Mouse (Mus musculus) central nervous system, embryonic 11.5 days (tissue): Measurements from ENCODE around the gene Mrpl12. TPM values are rescaled to one million over a fixed set of nuclear protein-coding genes. Genes with fewer than 3 reads are reported as not detected.

ENCODE experiments used
- polyA plus RNA-seq: library from polyadenylated mRNA; depleted of rRNA; stranded (reverse); fragments of >200 nt; gene quantifications from 2 replicates; pipeline ENCODE4 v1.2.3, GENCODE M21; 2012; rRNA removed

Gene Mrpl12
- polyA plus RNA-seq: 106 and 125 TPM in 2 replicates

GRCm38 (mm10) chr11:120484265-120484981, at the start of gene Mrpl12:
Gene Mrpl12, plus strand, starts transcription at chr11:120484613.

GRCm38 (mm10) chr11:120437152-120437856, 47.1 kb upstream of the Mrpl12 start, which contains the start of gene Nploc4:
Gene Nploc4, minus strand, starts transcription at chr11:120437708.

GRCm38 (mm10) chr11:120442344-120442743, 42.1 kb upstream of the Mrpl12 start, which contains the start of gene Tspan10:
Gene Tspan10, plus strand, starts transcription at chr11:120442644.

GRCm38 (mm10) chr11:120453306-120453705, 31.1 kb upstream of the Mrpl12 start, which contains the start of gene Pde6g:
Gene Pde6g, minus strand, starts transcription at chr11:120453500.

GRCm38 (mm10) chr11:120457772-120458751, 26.4 kb upstream of the Mrpl12 start, which contains the start of the genes Oxld1 and Ccdc137:
Gene Oxld1, minus strand, starts transcription at chr11:120458068.
Gene Ccdc137, plus strand, starts transcription at chr11:120458115.

DNA sequence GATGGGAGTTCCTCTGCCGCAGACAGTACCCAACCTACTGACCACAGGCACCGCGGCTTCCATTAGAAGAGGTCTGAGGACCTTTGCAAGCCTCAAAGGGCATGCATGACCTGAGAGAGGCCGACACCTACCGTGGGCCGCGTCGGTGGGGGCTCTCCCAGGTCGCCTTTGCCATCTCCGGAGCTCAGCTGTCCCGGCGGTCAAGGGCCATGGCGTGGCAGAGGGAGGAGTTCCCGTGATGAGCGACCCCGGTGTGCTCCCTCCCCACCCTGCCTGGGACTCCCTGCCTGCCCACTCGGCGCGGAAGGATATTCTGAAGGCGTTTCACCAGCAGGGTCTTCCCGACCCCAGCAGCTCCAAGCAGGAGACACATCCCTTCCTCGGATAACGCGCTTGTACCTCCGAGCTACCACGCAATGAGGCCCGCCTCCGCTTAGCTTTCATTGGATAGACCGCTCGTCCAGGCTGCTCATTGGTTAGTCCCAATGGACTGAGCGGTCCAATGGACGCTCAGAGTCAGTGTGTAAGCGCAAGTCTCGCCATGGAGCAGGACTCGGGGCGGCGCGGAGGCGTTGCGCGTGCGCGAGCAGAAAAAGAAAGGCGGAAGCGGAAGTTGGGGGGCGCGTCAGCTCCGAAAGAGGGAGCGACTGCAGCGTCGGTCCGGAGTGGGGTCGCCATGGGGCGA, 17.2 kb upstream of the Mrpl12 start, which contains the start of gene Arl16:
Gene Arl16 (minus strand): TSS at position 557 of the 685 bp plus-strand sequence.

DNA sequence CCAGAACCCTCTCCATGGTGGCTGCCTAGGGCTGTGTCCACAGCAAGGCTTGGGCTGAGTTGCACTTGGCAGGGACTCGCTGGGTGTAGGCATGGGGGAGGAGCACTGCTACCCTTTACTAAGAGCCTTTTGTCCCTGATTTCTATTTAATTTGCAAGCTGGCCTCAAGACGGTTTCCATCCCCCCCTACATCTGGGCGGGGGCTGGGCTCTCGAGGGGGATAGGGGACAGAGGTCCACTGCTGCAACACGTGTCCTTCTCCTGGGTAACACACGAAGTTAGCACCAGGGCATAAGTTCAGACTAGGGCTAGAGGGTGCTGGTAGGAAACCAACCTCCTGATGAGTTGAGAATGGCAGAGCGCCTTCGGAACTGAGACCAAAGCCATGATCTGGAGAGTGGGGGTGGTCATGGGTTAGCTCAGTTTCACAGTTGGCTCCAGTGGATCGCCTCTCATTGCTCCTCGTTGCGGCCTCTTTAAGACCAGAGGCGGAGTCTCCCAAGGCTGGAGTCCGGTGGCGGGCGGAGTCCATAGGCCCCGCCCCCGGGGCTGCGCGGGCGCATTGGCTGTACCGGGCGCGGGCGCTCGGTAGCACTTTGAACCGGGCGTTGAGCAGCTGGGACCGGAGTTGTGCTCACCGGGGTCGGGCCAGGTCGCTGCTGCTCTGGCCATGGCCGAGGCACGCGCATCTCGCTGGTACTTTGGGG, 7.1 kb downstream of the Mrpl12 start, which contains the start of gene Slc25a10:
Gene Slc25a10 (plus strand): TSS at position 524 of the 707 bp plus-strand sequence.

GRCm38 (mm10) chr11:120530085-120530964, 45.9 kb downstream of the Mrpl12 start, which contains the start of gene Gcgr:
Gene Gcgr, plus strand, starts transcription at chr11:120530699.

Other genes with a start within 250 kb of the Mrpl12 start
- gene Actg1, start 136.1 kb upstream of the Mrpl12 start, polyA plus RNA-seq: 1,155 and 2,096 TPM in 2 replicates
- 0.23 and 0.48 TPM in 2 replicates for gene Fscn2, start 123.1 kb upstream of the Mrpl12 start, polyA plus RNA-seq
- gene Faap100, start 105.8 kb upstream of the Mrpl12 start, polyA plus RNA-seq: 26.2 and 38.4 TPM in 2 replicates
- gene Nploc4, start 46.9 kb upstream of the Mrpl12 start, polyA plus RNA-seq: 43.1 and 58.4 TPM in 2 replicates
- 0.11 and 0.24 TPM in 2 replicates for gene Tspan10, start 42.0 kb upstream of the Mrpl12 start, polyA plus RNA-seq
- 0.35 and 0.37 TPM in 2 replicates for gene Pde6g, start 31.1 kb upstream of the Mrpl12 start, polyA plus RNA-seq
- gene Oxld1, start 26.5 kb upstream of the Mrpl12 start, polyA plus RNA-seq: 6.9 and 7.4 TPM in 2 replicates
- 36.2 and 42.9 TPM in 2 replicates for gene Ccdc137, start 26.5 kb upstream of the Mrpl12 start, polyA plus RNA-seq
- 30.2 and 41.6 TPM in 2 replicates for gene Arl16, start 17.0 kb upstream of the Mrpl12 start, polyA plus RNA-seq
- gene Slc25a10, start 7.2 kb downstream of the Mrpl12 start, polyA plus RNA-seq: 39.4 and 50.5 TPM in 2 replicates
- gene Gcgr, start 46.1 kb downstream of the Mrpl12 start, polyA plus RNA-seq: 1.2 and 1.7 TPM in 2 replicates
- 164 and 177 TPM in 2 replicates for gene Mcrip1, start 65.1 kb downstream of the Mrpl12 start, polyA plus RNA-seq
- not detected in 2 replicates for gene Ppp1r27, start 66.5 kb downstream of the Mrpl12 start, polyA plus RNA-seq
- gene P4hb, start 88.6 kb downstream of the Mrpl12 start, polyA plus RNA-seq: 365 and 391 TPM in 2 replicates
- gene Arhgdia, start 97.0 kb downstream of the Mrpl12 start, polyA plus RNA-seq: 303 and 501 TPM in 2 replicates
- 300 and 546 TPM in 2 replicates for gene Alyref, start 113.8 kb downstream of the Mrpl12 start, polyA plus RNA-seq
- 138 and 143 TPM in 2 replicates for gene Anapc11, start 113.8 kb downstream of the Mrpl12 start, polyA plus RNA-seq
- 1.4 TPM in 2 replicates for gene Npb, start 123.9 kb downstream of the Mrpl12 start, polyA plus RNA-seq
- 132 and 188 TPM in 2 replicates for gene Pcyt2, start 133.3 kb downstream of the Mrpl12 start, polyA plus RNA-seq
- 44.4 and 107 TPM in 2 replicates for gene Sirt7, start 140.6 kb downstream of the Mrpl12 start, polyA plus RNA-seq
- 42.7 and 60.6 TPM in 2 replicates for gene Mafg, start 149.0 kb downstream of the Mrpl12 start, polyA plus RNA-seq
- gene Pycr1, start 159.2 kb downstream of the Mrpl12 start, polyA plus RNA-seq: 13.8 and 25.2 TPM in 2 replicates
- gene Myadml2, start 163.5 kb downstream of the Mrpl12 start, polyA plus RNA-seq: 0.08 and 0.26 TPM in 2 replicates
- gene Notum, start 176.6 kb downstream of the Mrpl12 start, polyA plus RNA-seq: 2.2 and 5.1 TPM in 2 replicates
- gene Aspscr1, start 188.4 kb downstream of the Mrpl12 start, polyA plus RNA-seq: 69.8 and 105 TPM in 2 replicates
- gene Cenpx, start 229.1 kb downstream of the Mrpl12 start, polyA plus RNA-seq: 49.4 and 73.3 TPM in 2 replicates
- gene Lrrc45, start 229.3 kb downstream of the Mrpl12 start, polyA plus RNA-seq: 68.5 and 84.3 TPM in 2 replicates
- 63.0 and 69.7 TPM in 2 replicates for gene Rac3, start 236.9 kb downstream of the Mrpl12 start, polyA plus RNA-seq
- 11.3 and 14.7 TPM in 2 replicates for gene Dcxr, start 242.7 kb downstream of the Mrpl12 start, polyA plus RNA-seq
- gene Cbr2, start 247.5 kb downstream of the Mrpl12 start, polyA plus RNA-seq: 0.55 and 2.0 TPM in 2 replicates